Mouse (Mus musculus) heart, postnatal 14 days (tissue): Measurements from ENCODE around the gene Adcy6. TPM values are rescaled to one million over a fixed set of nuclear protein-coding genes. Genes with fewer than 3 reads are reported as not detected.

ENCODE experiments used
- DNase-seq, 2 experiments: peaks; one replicate each; pipeline ENCODE4 v3.0.0; 2021 to 2022
- intact Hi-C: fragments of 180-260 bp; cut with DNase I; formaldehyde crosslinking; loops from one replicate; pipeline ENCODE4 v1.15.1; 2025
- total RNA-seq, 2 experiments: library from RNA; stranded (reverse); gene quantifications; 2 replicates each; pipeline ENCODE4 v1.2.3; 2021

Gene Adcy6
- total RNA-seq, 2 experiments from 2014 or later = 199 to 209 TPM

GRCm38 (mm10) chr15:98630540-98630939 lies 20.7 kb upstream of the Adcy6 start, which contains the start of gene Cacnb3:
TSS of gene Cacnb3 (plus strand) at chr15:98630840.
- intact Hi-C loops = no loop called here
- DNase-seq = no peak

- intact Hi-C loops = no loop called here
- DNase-seq = no peak
These were observed 19.6 kb upstream of the Adcy6 start for GRCm38 (mm10) chr15:98629464-98629863.

- intact Hi-C loops = no loop called here
- no peak for DNase-seq
These were observed 18.8 kb upstream of the Adcy6 start for GRCm38 (mm10) chr15:98628589-98629254.

GRCm38 (mm10) chr15:98626487-98627212 lies 16.8 kb upstream of the Adcy6 start:
- no peak for DNase-seq

GRCm38 (mm10) chr15:98626078-98626477 lies 16.2 kb upstream of the Adcy6 start:
- no peak for DNase-seq
- intact Hi-C loops = no loop called here

More at GRCm38 (mm10) chr15:98626487-98627212, 16.8 kb upstream of the Adcy6 start:
- intact Hi-C loops = no loop called here

- no peak for DNase-seq
- intact Hi-C loops = no loop called here
These were observed 13.5 kb upstream of the Adcy6 start for GRCm38 (mm10) chr15:98623361-98623821.

- no peak for DNase-seq
- intact Hi-C loops = no loop called here
These were observed 12.8 kb upstream of the Adcy6 start for GRCm38 (mm10) chr15:98622721-98623120.

- intact Hi-C loops = no loop called here
- no peak for DNase-seq
These were observed 12.3 kb upstream of the Adcy6 start for GRCm38 (mm10) chr15:98622199-98622598.

DNA sequence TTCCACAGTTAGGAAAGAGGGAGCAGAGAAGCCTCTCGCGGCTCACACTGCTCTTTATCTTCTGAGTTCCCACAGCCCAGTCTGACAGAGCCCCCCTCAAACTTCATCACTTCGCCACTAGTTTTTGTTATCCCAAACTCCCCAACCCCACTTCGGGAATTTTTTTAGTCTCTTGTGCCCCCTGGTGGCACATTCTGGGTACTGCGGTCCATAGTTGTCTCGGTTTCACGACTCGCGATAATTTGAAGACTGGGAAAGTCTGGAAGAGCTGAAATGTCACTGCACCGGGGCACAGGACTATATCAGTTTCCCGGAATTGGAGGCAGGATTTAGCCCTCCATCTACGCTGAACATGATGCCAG lies 7.3 kb upstream of the Adcy6 start:
- DNase-seq = peak; percentile 79 to 88
- intact Hi-C loops = loop anchor here (1.0 to 5.0 kb wide), 2 partner anchors 37 to 105 kb away; no protein-coding TSS in a partner anchor

GRCm38 (mm10) chr15:98616362-98617175 lies 6.7 kb upstream of the Adcy6 start:
- intact Hi-C loops = loop anchor here (1.0 to 5.0 kb wide), 2 partner anchors 36 to 104 kb away; no protein-coding TSS in a partner anchor
- peak in 1 of 2 experiments; percentile 37 for DNase-seq

DNA sequence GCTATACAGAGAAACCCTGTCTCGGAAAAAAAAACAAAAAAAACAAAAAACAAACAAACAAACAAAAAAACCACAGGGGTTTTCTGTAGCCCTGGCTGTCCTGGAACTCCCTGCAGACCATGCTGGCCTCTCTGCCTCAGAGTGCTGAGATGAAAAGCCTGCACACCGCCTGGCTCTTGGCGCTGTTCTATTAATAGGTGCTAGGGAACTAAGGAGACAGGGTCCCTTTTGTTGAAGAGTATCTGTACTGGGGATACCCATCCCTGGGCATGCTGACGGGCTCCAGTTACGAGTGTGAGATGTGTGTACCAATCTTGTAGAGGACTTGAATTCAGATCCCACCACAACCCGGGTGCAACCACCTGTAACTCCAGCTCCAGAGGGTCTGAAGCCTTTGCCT lies 5.9 kb upstream of the Adcy6 start:
- intact Hi-C loops = loop anchor here (5.0 kb wide), 1 partner anchor 103 kb away; no protein-coding TSS in a partner anchor
- DNase-seq = peak in 1 of 2 experiments; percentile 36

GRCm38 (mm10) chr15:98614971-98615370 lies 5.1 kb upstream of the Adcy6 start:
- intact Hi-C loops = loop anchor here (5.0 kb wide), 1 partner anchor 103 kb away; no protein-coding TSS in a partner anchor
- DNase-seq = no peak

DNA sequence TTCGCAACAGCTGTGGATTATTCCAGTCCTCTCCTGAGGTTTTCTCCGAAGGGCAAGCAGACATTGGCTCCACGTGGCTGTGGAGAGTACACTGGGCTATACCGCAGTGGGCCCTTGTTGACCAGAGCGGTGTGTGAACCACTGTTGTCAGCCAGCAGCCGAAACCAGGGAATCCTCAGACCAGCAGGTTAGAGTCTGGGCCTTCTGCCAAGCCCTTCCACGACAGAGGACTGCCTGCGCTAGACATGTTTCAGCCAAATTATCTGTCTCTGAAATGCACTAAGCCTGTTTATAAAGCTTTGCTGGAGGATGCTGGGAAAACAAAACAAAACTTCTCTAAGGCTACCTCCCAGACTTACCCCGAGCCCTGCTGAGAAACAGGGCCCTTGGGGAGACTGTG lies 4.7 kb upstream of the Adcy6 start:
- DNase-seq = no peak
- intact Hi-C loops = no loop called here

- intact Hi-C loops = no loop called here
- no peak for DNase-seq
These were observed 2.4 kb upstream of the Adcy6 start for GRCm38 (mm10) chr15:98612229-98612628.

GRCm38 (mm10) chr15:98610131-98610633 lies 306 bp upstream of the Adcy6 start:
- DNase-seq = no peak
- intact Hi-C loops = no loop called here

- intact Hi-C loops = no loop called here
- DNase-seq = peak in 1 of 2 experiments; percentile 49
These were observed 1.1 kb downstream of the Adcy6 start for GRCm38 (mm10) chr15:98608784-98609250.

DNA sequence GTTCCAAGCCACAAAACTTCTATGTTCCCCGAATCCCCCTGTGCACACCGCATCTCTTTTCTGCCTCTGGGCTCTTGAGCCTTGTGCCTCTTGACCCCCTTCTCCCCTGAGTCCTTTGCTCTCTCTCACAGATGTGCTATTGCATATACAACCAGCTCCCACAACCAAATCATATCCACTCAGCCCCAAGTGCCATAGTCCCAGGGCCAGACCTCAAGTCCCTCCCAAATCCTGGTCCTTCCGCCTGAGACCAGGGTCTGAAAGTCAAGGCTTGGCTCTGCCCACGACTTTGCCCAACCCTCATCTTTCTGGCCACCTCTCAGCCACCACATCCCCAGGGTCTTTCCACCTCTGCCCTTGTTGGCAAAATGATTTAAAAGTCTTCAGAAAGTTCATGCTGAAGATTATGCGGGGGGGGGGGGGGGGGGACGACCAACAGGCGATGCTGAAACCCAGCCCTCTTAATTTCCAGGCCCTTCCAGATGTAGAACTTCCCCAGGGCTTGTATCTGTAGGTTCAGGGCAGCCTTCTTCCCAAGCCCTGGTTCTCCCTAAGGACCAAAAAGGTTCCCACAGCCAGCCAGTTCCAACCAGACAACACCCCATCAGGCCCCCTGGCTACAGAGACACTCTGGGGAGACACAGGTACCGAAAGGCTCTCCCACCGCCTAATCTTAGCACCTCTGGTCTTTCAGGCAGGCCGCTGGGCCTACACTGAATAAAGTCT lies 1.7 kb downstream of the Adcy6 start:
- intact Hi-C loops = no loop called here
- DNase-seq = peak; percentile 43 to 44

GRCm38 (mm10) chr15:98607557-98607956 lies 2.3 kb downstream of the Adcy6 start:
- intact Hi-C loops = no loop called here
- peak; percentile 87 to 88 for DNase-seq

DNA sequence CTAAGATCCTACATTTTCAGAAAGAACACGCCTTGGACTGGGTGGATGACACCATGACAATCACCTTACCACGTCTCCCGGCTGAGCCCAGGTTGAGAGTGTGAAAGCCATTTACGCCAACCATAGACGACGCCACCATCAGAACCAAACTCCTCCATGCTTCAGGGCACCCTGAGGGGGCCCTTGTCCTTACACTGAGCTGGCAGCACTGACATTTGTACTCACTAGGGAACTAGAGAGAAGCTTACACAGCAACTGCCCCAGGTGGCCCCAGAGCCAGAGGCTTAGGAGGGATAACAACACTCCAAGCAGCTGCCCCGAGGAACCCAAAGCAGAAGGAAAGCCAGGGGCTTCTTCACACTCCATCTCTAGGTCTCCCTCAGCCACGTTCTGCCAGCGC lies 3.1 kb downstream of the Adcy6 start:
- intact Hi-C loops = no loop called here

DNA sequence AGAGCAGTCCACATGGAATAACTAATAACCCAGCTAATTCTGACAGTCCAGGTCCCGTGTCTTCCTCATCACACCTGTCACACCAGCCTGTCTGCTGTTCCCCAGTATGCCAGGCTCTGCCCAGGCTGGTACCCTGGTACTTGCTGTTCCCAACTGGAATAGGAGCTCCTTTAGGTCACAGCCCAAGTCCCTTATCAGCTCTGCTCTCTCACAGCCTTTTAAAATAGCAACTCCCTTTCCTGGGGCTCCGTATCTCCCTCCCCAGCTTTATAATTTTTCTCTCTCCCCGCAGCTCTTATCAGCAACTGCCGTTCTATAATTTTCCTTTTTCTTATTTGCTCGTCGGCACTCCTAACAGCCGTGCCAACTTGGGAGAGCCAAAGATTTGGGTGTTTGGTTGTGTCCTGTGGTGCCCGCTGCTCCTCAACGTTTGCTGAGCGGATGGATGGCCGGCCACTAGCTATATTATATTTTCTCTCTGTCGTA lies 3.8 kb downstream of the Adcy6 start:
- intact Hi-C loops = no loop called here
- DNase-seq = no peak

More for the DNA sequence above, 3.1 kb downstream of the Adcy6 start:
- no peak for DNase-seq
